Mouse (Mus musculus): Measurements from ENCODE around the gene Vti1a.

DNA sequence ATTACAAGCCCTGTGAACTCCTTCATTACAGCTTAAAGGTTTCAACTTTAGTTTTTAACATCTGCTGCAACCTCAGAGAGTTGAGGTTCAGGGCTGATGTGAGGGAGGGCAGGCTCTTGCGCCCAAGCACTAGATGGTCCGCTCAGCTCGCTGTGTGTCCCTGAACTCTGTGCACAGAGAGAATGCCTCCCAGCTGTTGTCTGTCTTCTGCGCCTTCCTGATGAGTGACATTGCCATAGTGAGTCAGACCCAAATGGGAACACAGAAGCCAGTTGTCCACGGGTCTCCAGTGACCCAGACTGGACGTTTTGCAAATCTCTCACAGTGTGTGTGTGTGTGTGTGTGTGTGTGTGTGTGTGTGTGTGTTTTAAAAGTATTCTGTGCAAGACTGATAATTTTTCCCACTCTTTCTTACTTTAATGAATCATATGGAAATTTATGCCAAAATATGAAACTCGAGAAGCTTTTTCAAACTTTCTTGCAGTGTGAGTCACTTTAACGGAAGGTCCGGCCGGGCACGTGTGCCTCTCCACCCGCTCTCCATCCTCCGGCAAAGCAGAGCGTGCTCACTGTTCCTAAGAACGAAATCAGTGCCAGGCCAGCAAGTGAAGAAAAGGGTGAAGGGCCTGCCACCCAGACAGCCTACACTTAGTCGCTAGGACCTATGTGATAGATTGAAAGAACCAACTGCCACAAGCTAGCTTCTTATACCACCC, 277.8 kb downstream of the Vti1a start:
- TF ChIP-seq CTCF (IDR thresholded peaks at IDR 0.05; ENCODE audit: low read depth), result no peak
- no peak for TF ChIP-seq EP300 (IDR thresholded peaks at IDR 0.05; ENCODE audit: low read depth)
